Mouse (Mus musculus) megakaryocyte, embryonic 14.5 days (primary cell): Measurements from ENCODE around the gene Id2.

Source experiments
- FLI1 ChIP-seq: IDR thresholded peaks from 2 replicates; pipeline ENCODE4 v1.6.1; 2012; ENCODE audit warnings: low read length, inconsistent platforms, mixed read lengths
- GATA1 ChIP-seq: IDR thresholded peaks from 3 replicates; pipeline ENCODE4 v1.6.1; 2012; ENCODE audit warnings: mixed read lengths, low read length, inconsistent platforms, borderline replicate concordance

GRCm38 (mm10) chr12:25100411-25101217 is 3.7 kb upstream of the Id2 start:
- TF ChIP-seq GATA1 = no peak
- TF ChIP-seq FLI1 = no peak
